Mouse (Mus musculus) liver, embryonic 18 days (tissue): Measurements from ENCODE around the gene Map2k5. TPM values are rescaled to one million over a fixed set of nuclear protein-coding genes. Genes with fewer than 3 reads are reported as not detected.

Source experiments
- polyA plus RNA-seq: library from polyadenylated mRNA; depleted of rRNA; stranded (reverse); fragments of >200 nt; gene quantifications from 2 replicates; pipeline ENCODE4 v1.2.3, GENCODE M21; 2012; rRNA removed

Gene Map2k5
- 6.6 and 6.9 TPM in 2 replicates for polyA plus RNA-seq

DNA sequence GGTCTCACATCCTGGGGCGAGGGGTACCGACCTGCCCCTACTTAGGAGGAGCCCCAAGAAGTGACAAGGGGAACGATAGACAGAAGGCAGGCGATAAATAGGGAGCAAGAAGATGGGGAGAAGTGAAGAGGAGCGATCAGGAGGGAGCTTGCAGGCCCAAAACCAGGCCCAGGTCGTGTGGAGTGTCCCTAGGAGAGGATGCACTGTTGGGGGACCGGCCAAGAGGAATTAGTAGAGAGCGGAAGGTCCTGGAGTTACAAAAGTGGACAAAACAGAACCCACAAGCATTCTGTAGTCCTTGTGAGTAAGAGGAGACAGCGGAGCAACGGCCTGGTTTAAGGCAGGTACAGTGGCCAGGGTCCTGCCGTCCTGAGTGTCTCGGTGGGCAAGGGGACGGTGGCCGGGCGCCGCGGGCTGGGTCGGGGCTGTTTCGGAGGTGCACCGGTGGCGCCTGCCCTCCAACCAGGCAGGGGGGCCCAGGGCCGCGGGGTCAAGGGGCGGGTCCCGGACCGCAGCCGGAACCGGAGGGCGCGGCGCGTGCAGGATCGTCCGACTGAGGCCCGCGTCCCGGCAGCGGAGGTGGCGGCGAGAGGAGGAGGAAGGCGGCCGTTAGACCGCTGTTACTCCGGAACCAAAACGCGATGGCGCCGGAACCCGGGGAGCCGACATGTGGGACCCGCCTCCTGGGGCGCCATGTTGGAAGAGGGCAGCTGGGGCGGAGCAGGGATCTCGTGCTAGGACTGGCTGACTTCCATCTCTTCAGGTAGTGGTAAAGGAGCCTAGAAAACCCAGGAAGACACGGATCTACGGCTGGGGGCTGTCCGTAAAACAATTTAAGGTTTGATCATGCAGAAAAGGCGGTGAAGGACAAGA, at the start of gene Map2k5:
Gene Map2k5, minus strand, starts transcription at position 633 of the 873 bp plus-strand sequence.

DNA sequence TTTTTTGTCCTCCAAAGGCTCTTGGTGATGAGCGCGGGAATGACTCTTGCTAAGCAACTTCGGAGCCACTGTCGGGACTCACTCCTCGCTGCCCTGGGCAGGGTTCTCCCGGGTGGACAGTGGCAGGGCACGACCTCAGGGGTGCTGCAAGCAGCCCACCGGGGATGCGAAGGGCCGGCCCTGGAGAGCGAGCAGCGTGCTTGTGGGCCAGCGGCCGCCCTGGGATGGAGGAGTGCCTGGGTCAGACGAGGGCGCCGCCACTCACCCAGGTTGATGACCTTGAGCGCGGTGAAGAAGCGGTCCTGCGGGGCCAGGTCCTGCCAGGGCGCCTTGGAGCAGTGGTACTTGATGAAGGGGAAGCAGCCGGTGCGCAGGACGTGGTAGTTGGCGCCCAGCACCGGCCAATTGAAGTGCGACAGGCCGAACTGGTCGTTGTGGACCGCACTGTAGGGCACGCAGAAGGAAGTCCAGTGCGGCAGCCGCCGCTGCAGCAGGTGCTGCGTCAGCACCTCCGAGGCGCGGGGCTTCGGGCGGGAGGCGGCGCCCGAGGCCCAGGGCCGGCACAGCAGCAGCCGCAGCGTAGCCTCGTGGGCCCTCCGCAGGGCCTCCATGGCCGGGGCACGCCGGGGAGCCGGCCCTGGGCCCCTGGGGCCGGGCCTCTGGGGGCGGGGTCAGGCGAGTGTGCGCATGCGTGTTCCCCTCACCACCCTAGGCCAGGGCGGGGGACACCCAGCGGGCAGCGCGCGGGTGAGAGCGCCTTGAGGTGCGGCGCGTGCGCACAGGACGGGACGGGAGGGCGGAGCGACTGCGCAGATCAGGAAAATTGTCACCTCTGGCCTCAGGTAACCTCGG, 21.1 kb upstream of the Map2k5 start, which contains the start of gene 2300009A05Rik:
Gene 2300009A05Rik, minus strand, starts transcription at position 636 of the 852 bp plus-strand sequence.

DNA sequence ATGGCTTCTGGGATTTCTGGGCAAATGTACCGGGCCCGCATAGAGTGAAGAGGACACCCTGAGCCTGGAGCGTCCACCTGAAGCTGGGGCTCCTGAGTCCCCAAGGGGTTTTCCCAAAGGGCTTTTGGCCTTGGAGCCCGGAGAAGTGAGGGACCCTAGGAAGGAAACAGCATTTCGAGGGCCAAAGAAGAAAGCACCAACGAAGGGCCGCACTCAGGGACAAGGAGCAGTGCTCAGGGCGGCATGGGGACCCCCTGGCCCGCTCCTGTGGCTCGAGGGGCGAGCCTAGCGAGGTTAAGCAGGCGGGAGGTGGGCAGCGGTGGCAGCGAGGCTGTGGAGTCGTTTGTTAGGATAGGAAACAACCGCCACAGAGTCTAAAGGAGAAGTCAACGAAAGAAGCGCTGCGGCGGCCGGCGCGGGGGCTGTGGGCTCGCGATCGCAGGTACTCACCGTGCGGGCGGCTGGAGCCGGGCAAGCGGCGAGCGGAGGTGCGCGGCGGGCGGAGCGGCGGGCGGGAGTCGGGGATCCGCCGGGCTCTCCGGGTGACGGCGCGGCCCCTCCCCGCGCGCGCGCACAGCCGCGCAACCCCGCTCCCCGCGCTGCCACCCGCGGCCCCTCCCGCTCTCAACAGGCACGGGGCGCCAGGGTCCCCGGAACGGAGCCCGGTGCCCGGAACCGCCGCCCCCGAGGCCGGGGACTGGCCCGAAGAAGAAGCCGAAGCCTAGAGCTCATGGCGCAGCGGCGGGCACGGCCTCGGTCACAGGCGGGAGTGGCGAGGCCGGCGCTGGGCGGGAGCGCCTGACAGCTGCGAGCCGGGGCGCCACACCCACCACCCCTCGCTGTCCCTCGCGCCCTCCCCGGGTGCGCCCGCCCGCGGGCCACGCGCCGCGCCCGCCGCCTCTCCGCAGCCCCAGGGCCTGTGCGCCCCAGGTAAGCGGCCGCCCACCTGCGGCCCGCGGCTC, 229.0 kb downstream of the Map2k5 start, which contains the start of gene Skor1:
Gene Skor1, minus strand, starts transcription at position 552 of the 962 bp plus-strand sequence.

Other genes with a start within 250 kb of the Map2k5 start
- gene Skor1, start 228.9 kb downstream of the Map2k5 start, polyA plus RNA-seq, result 0.01 TPM in 1 of 2 replicates, not detected in the other
- gene 2300009A05Rik, start 21.3 kb upstream of the Map2k5 start, polyA plus RNA-seq, result 14.9 and 18.2 TPM in 2 replicates
- gene Iqch, start 224.6 kb upstream of the Map2k5 start, polyA plus RNA-seq, result 0.01 and 0.02 TPM in 2 replicates
- gene Aagab, start 224.8 kb upstream of the Map2k5 start, polyA plus RNA-seq, result 6.3 TPM in 2 replicates